Mouse (Mus musculus) testis, adult 10 weeks (tissue): ENCODE results near the gene Dync1h1. TPM values are rescaled to one million over a fixed set of nuclear protein-coding genes. Genes with fewer than 3 reads are reported as not detected.

Experiments used
- polyA plus RNA-seq: library from polyadenylated mRNA; stranded (reverse); fragments of 350-450 nt; fragmentation: Illumina TruSeq; extraction: RNeasy Lipid Tissue Mini Kit (QIAGEN cat#74804); gene quantifications from one replicate; pipeline ENCODE4 v1.2.3, GENCODE M21; 2014; ENCODE audit warnings: low read depth, low replicate concordance

The Dync1h1 gene
- polyA plus RNA-seq, result 25.2 TPM

DNA sequence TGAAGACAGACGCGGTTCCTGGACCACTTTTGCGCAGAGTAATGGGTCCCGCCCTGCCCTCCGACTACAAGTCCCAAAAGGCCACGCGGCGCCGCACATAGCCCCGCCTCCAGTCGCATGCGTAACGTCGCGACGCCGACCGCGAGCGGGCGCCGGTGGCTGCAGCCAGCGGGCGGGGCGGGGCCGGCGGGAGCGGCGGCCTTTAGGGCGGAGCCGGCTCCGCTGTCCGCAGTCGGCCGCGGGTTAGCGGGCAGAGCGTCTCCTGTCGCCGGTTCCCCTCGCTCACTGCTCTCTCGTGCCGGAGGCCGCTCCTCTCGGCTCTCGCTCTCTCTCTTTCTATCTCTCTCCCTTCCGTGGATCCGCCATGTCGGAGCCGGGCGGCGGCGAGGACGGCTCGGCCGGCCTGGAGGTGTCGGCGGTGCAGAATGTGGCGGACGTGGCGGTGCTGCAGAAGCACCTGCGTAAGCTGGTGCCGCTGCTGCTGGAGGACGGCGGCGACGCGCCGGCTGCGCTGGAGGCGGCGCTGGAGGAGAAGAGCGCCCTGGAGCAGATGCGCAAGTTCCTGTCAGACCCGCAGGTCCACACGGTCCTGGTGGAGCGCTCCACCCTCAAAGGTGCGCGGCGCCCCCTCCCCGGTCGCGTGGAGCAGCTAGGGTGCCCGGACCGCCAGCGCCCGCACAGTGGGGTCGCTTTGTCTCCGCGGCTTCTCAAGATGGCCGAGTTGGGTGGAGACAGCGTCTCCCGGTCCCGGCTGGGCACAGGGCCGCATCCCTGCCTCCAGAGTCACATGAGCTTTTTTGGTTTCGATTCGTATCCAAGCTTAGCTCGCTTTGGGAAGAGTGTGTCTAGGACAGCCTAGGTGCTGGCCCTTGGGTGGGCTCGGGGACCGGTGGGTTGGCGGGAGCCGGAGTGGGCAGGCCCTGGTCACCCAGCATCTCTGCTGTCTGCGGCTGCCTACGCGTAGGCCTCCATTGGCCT is at the start of gene Dync1h1:
Dync1h1 (plus strand) TSS at position 212 of the 978 bp plus-strand sequence.

DNA sequence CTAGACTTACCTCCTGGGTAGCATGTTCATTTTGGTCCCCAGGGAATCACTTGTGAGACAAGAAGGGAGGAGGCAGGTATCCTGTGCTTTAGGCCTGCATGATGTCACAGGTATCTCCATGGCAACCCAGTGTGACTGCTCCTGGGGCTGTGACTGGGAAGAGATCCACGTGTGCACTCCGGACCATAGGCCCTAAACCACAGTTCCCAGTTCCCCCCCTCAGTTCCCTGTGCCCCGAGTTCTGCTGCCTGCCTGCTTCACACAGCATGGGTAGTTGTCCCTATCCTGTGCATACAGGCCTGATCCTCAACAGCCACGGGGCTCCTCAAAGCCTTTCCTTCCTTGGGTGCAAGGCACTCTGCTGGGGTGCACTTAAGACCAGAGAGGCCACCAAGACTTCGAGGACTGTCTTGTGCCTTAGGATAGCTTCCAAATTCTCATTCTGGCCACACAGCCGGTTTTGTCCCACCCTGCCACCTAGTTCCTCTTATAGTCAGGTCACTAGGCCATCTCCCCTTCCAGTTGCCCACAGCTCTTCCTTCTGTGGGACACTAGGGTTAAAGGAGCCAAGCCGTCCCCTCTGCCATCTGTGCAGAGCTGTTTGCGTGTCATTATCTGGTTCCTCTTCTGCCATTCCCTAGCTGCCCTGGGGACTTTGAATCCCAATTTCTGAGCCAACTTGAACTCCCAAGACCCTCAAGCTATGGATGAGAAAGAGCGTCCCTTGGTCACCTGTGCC is 81.5 kb downstream of the Dync1h1 start, which contains the start of gene 1700001K19Rik:
1700001K19Rik (minus strand) TSS at position 59 of the 739 bp plus-strand sequence.

DNA sequence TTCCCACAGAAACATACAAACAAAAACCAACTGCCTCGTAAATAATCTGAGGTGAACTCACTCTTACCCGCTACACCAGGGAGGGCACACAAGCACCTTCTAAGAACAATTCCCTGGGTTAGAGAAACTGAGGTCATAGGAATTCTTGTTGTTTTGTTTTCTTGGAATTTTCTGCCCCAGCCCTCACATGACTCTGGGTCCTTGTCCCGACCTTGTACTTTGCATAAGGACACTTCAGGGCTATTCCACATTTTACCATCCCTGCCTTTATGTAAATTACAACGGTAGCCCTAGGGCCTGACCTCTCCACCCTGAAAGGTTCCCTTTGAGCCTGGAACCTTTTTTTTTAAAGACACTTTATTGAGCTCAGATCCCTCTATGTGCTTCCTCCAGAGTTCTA is 101.3 kb downstream of the Dync1h1 start, which contains the start of gene Hsp90aa1:
Hsp90aa1 (minus strand) TSS at position 173 of the 400 bp plus-strand sequence.

Other genes with a start within 250 kb of the Dync1h1 start
- gene Ppp2r5c, start 154.3 kb upstream of the Dync1h1 start, polyA plus RNA-seq, result 652 TPM
- 22.5 TPM for gene 1700001K19Rik, start 81.2 kb downstream of the Dync1h1 start, polyA plus RNA-seq
- 4,006 TPM for gene Hsp90aa1, start 101.3 kb downstream of the Dync1h1 start, polyA plus RNA-seq
- 26.0 TPM for gene Wdr20, start 136.5 kb downstream of the Dync1h1 start, polyA plus RNA-seq
- gene Mok, start 239.5 kb downstream of the Dync1h1 start, polyA plus RNA-seq, result 88.5 TPM
- 4.1 TPM for gene Zfp839, start 248.8 kb downstream of the Dync1h1 start, polyA plus RNA-seq